Mouse (Mus musculus): ENCODE measurements around the gene Tmem222. TPM values are rescaled to one million over a fixed set of nuclear protein-coding genes. Genes with fewer than 3 reads are reported as not detected.
A peak's percentile ranks its signal among the peaks of the same experiment; 100 is the strongest.

Gene Tmem222
- polyA plus RNA-seq, 1 experiment from 2014 or later, result 68.7 TPM

DNA sequence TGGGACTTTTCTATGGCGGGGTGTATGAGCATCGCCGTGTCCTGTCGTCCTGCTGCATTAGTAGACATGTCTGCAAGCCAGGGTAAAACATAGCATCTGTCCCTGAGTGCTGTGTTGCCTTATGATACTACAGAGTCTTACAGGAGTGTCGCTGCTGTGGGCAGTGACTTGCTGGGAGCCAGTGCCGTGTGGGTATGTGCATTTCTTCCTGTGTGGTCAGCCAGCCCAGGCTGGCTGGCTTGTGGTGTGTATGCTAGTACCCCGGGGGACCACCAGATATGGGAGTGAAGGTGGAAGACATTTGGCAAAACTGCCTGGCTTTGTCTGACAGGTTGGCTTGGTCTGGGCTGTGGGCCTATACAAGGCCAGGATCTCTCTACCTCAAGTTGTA, 15.2 kb downstream of the Tmem222 start:
- Histone ChIP-seq H3K27me3 (replicated peaks) (no peaks in the 10 kb centered on the region), H3K4me3 (replicated peaks) (no peak overlapping the region), H3K9me3 (no peaks in the 10 kb centered on the region), H3K4me2 (replicated peaks) (no peak overlapping the region), H3K27ac (no peak overlapping the region), H3K9ac (no peak overlapping the region), H3K4me1 (replicated peaks) (peaks cover 5% of the 10 kb centered on the region; the same call in 1 of the 2 replicates), H3K36me3 (peaks cover 30% of the 10 kb centered on the region; the same call in 1 of the 2 replicates)
- 0 out of 2 replicates have a peak, but pooled peaks have one; percentile 3 for ATAC-seq
- 70% methylated on average over 7 of the region's 7 CpGs for WGBS

DNA sequence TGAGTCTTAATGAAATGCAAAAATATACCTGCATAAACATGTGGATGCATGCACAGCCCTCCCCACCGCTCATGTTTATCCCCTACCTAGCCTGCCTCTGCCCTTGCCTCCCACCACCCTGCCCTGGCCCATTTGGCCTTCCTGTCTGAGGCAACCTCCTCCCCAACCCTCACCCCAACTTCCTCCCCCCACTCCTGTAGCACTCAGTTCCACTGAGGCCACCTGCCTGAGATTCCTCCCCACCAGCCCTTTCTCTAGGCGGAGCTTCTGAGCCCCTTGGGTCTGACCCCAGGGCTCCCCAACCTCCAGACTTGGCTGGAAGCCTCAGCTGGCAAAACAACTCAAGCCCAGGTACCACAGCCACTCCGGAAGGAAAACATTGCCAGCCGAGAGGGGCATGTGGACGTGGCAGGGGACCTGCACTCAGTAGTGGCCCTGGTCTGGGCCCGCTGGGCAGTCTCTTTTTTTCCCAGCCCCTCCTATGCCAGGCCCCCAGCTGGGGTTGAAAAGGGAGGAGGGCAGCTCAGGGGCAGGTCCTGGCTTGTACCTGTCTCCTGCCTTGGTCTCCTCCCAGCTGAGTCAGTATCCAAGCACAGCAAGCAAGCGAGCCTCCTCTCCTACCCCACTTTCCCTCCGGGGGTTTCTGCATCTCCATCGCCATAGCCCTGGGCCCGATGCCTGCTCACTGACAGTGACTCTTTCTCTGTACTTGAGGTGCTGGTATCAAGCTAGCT, 15.8 kb downstream of the Tmem222 start:
- H3K4me2 ChIP-seq (replicated peaks), result no peak overlapping the region
- H3K9ac ChIP-seq, result no peak overlapping the region

DNA sequence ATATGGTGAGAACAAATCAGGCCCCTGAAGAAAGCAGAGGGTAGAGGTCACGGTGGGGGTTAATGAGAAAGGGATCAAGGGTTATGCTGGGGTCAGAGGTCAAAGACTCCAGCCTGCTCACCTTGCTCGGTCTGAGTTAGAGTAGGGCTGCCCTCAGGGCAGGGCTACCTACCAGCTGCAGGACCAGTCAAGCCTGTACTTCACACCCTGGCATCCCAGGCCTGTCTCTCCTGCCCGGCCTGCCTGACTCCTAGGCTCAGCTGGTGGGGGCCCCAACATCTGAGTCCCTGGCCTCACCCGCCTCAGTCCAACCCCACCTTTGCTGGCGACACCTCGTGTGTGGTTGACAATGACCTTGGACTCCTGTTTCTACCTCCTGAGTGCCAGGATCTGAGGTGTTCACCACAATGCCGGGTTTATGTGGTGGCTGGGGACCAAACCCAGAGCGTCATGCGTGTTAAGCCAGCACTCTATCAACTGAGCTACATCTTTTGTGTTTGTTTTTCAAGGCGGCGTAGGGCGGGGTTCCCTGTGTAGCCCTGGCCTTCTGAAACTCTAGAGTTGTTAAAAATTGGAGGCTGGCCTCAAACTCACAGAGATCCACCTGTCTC, 19.7 kb downstream of the Tmem222 start:
- H3K4me3 ChIP-seq (replicated peaks), result no peak overlapping the region
- WGBS, result 65% methylated on average over 12 of the region's 12 CpGs
- H3K27ac ChIP-seq, result no peak overlapping the region
- H3K9ac ChIP-seq, result no peak overlapping the region
- no peaks in the 10 kb centered on the region for H3K36me3 ChIP-seq
- peaks cover 12% of the 10 kb centered on the region for H3K27me3 ChIP-seq (replicated peaks)
- peak; percentile 73 for ATAC-seq
- no peaks in the 10 kb centered on the region for H3K9me3 ChIP-seq
- peaks cover 13% of the 10 kb centered on the region for H3K4me1 ChIP-seq (replicated peaks)
- H3K4me2 ChIP-seq (replicated peaks), result peak overlapping the region; percentile 51; the same call in 1 of the 2 replicates

More for the DNA sequence above, 15.8 kb downstream of the Tmem222 start:
- no peak overlapping the region for H3K4me3 ChIP-seq (replicated peaks)
- H3K4me1 ChIP-seq (replicated peaks), result peaks cover 9% of the 10 kb centered on the region
- ATAC-seq, result no peak
- peaks cover 25% of the 10 kb centered on the region; the same call in 1 of the 2 replicates for H3K36me3 ChIP-seq
- no peaks in the 10 kb centered on the region for H3K9me3 ChIP-seq
- 0 out of 2 replicates have a peak, but pooled peaks cover 1% of the 10 kb centered on the region for H3K27me3 ChIP-seq (replicated peaks)
- no peak overlapping the region for H3K27ac ChIP-seq
- 62% methylated on average over 10 of the region's 10 CpGs for WGBS

DNA sequence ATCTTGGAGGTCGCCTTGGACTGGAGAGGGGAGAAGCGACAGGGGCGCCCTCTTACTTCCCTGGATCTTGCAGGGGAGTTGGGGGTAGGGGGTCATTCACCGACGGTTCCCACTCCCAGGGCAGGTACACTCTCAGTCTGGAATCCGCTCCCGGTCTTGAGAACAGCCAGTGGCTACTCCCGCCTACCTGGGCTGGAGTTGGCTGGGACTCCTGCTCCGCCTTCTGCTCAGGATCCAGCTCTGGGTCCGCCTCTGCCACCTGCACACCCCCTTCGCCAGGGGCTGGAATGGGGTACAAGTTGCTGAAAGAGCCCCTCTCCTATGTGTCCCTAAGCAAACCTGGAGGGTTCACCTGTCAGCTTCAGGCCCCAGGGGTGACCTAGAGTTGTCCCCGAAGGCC, 20.4 kb downstream of the Tmem222 start:
- 26% methylated on average over 12 of the region's 12 CpGs for WGBS
- peaks cover 13% of the 10 kb centered on the region for H3K27me3 ChIP-seq (replicated peaks)
- peaks cover 13% of the 10 kb centered on the region for H3K4me1 ChIP-seq (replicated peaks)
- H3K9ac ChIP-seq, result 0 out of 2 replicates have a peak overlapping the region, but pooled peaks have one; percentile 10
- H3K27ac ChIP-seq, result no peak overlapping the region
- no peak overlapping the region; the same call in 1 of the 2 replicates for H3K4me3 ChIP-seq (replicated peaks)
- ATAC-seq, result peak; percentile 73
- H3K4me2 ChIP-seq (replicated peaks), result peak overlapping the region; percentile 51
- no peaks in the 10 kb centered on the region for H3K36me3 ChIP-seq
- no peaks in the 10 kb centered on the region for H3K9me3 ChIP-seq

DNA sequence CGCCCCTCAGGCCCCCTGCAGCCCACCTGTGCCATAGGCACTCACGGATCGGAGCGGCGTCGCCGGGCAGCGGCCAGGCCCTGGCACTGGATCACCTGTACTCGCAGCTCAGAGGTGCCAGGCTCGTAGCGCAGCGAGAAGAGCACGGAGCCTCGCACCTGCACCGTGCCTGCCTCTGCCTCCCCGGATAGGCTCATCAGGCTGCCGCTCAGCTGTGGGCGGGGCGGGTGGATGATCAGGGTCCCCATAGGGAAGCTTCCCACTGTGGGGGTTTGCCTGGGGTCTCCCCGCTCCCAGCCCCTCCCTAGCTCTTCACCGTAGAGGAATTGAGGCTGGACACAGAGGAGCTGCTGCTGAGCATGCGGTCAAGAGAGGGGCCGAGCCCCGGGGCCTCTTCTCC, 20.8 kb downstream of the Tmem222 start:
- H3K4me3 ChIP-seq (replicated peaks), result no peak overlapping the region; the same call in 1 of the 2 replicates
- peaks cover 17% of the 10 kb centered on the region for H3K27me3 ChIP-seq (replicated peaks)
- no peaks in the 10 kb centered on the region for H3K9me3 ChIP-seq
- H3K9ac ChIP-seq, result 0 out of 2 replicates have a peak overlapping the region, but pooled peaks have one; percentile 10
- ATAC-seq, result peak; percentile 62
- no peak overlapping the region for H3K27ac ChIP-seq
- 17% methylated on average over 24 of the region's 24 CpGs for WGBS
- H3K4me1 ChIP-seq (replicated peaks), result peaks cover 13% of the 10 kb centered on the region
- H3K36me3 ChIP-seq, result no peaks in the 10 kb centered on the region
- H3K4me2 ChIP-seq (replicated peaks), result peak overlapping the region; percentile 51

DNA sequence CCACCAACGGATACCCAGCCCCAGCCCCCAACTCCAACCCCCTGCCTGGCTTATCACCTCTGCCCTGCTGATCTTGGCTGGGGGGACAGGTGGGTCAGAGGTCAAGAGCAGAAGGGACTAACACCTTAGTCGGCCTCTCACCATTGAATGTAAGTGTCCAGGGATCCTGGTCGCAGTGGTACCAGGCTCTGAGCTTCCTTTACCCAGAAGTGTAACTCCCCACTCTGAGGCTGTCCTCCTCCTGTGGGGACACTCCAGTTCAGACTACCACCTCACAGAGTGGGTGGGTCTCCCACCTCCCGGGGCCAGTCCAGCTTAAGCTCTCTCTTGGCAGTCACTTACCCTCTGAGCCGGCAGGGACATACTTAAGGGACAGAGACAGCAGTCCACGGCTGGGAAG, 22.2 kb downstream of the Tmem222 start:
- Histone ChIP-seq H3K4me1 (replicated peaks) (peaks cover 22% of the 10 kb centered on the region), H3K27ac (no peak overlapping the region), H3K27me3 (replicated peaks) (peaks cover 30% of the 10 kb centered on the region), H3K9me3 (no peaks in the 10 kb centered on the region), H3K4me3 (replicated peaks) (no peak overlapping the region), H3K36me3 (no peaks in the 10 kb centered on the region), H3K9ac (no peak overlapping the region), H3K4me2 (replicated peaks) (no peak overlapping the region)
- WGBS, result 61% methylated on average over 6 of the region's 6 CpGs
- ATAC-seq, result no peak

DNA sequence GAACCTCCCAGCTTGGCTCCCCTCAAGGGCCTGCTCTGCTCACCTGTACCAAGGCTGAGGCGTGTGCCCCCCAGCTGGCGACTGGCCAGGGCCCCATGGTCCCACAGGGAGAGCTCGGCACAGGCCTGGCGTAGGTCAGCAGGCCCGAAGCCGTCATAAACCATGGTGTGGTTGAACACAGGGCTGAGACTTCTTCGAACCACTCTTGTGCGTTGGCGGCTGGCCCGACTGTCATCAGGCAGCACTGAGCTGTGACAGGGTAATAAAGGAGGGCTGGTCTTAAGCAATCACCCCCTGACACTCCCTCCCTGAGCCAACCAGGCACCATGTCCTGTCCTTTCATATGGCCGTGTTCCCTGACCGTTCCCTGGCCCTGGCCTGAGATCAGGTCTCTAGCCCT, 24.2 kb downstream of the Tmem222 start:
- Histone ChIP-seq H3K27ac (no peak overlapping the region), H3K27me3 (replicated peaks) (peaks cover 45% of the 10 kb centered on the region)
- 0 out of 2 replicates have a peak, but pooled peaks have one; percentile 18 for ATAC-seq

DNA sequence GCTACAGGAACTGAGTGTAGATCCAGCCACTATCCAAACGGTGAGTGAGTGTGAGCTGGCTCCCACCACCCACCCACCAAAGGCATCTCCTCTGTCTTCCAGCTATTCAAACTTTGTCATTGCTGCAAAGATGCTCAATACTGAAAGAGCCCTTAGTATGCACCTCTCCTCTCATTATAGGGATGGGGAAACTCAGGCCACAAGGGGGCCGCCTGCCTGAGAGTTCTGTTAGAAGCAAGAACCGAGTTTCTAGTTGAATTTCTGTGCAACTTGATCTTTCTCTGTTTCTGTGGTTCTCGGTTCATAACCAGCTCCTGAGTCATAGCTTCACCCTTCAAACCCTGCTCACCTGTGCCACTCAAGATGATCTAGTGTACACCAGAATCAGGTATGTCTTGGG, 25.5 kb downstream of the Tmem222 start:
- H3K9ac ChIP-seq, result no peak overlapping the region
- 59% methylated on average over 4 of the region's 4 CpGs for WGBS
- no peak overlapping the region for H3K27ac ChIP-seq
- ATAC-seq, result no peak
- no peaks in the 10 kb centered on the region for H3K9me3 ChIP-seq
- H3K4me1 ChIP-seq (replicated peaks), result peaks cover 17% of the 10 kb centered on the region
- peaks cover 49% of the 10 kb centered on the region for H3K27me3 ChIP-seq (replicated peaks)
- H3K36me3 ChIP-seq, result no peaks in the 10 kb centered on the region
- no peak overlapping the region for H3K4me3 ChIP-seq (replicated peaks)
- no peak overlapping the region for H3K4me2 ChIP-seq (replicated peaks)

More for the DNA sequence above, 24.2 kb downstream of the Tmem222 start:
- H3K36me3 ChIP-seq, result no peaks in the 10 kb centered on the region
- H3K4me2 ChIP-seq (replicated peaks), result no peak overlapping the region
- no peak overlapping the region for H3K4me3 ChIP-seq (replicated peaks)
- peaks cover 22% of the 10 kb centered on the region for H3K4me1 ChIP-seq (replicated peaks)
- H3K9ac ChIP-seq, result no peak overlapping the region
- no peaks in the 10 kb centered on the region for H3K9me3 ChIP-seq
- 48% methylated on average over 12 of the region's 12 CpGs for WGBS

DNA sequence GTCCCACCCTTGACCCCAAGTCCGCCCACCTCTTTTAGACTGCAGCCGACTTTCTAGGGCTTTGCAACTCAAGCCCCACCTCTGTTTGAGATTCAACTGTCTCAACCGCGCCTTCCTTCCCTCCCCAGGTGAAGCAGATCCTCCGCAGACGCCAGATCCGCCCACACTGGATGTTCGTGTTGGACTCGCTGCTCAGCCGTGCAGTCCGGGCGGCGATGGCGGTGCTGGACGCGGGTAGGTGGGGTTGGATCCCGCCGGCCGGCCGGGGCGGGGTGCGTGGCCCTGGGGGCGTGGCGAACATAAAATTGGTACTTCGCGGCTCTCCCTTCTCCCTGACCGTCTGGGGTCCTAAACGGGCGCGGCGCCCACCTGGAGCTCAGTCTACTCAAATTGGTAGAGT, 26.4 kb downstream of the Tmem222 start:
- Histone ChIP-seq H3K27ac (no peak overlapping the region), H3K27me3 (replicated peaks) (peaks cover 52% of the 10 kb centered on the region), H3K4me3 (replicated peaks) (peak overlapping the region; percentile 37), H3K9me3 (no peaks in the 10 kb centered on the region), H3K36me3 (no peaks in the 10 kb centered on the region), H3K4me1 (replicated peaks) (peaks cover 12% of the 10 kb centered on the region), H3K9ac (peak overlapping the region; percentile 32; the same call in 1 of the 2 replicates), H3K4me2 (replicated peaks) (peak overlapping the region; percentile 77)
- 4% methylated on average over 31 of the region's 31 CpGs for WGBS
- peak; percentile 38; the same call in 1 of the 2 replicates for ATAC-seq

DNA sequence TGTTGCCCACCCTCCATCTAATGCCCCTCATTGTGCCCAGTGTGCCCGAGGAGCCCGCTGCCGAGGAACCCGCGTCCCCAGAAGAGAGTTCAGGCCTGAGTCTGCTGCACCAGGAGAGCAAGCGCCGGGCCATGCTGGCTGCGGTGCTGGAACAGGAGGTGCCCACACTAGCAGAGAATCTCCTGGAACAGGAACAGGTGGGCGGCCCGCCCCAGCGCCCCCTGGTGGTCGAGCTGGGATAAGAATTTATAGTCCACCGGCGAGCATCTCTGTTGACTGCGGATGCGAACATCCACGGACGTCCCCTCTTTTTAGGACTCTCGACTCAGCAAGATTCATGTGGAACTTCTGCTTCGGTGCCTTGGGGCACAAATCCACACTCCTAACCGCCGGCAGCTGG, 27.0 kb downstream of the Tmem222 start:
- Histone ChIP-seq H3K4me1 (replicated peaks) (peaks cover 12% of the 10 kb centered on the region), H3K36me3 (no peaks in the 10 kb centered on the region), H3K4me2 (replicated peaks) (peak overlapping the region; percentile 77), H3K9ac (peak overlapping the region; percentile 32; the same call in 1 of the 2 replicates), H3K9me3 (no peaks in the 10 kb centered on the region), H3K27ac (no peak overlapping the region), H3K27me3 (replicated peaks) (peaks cover 53% of the 10 kb centered on the region), H3K4me3 (replicated peaks) (peak overlapping the region; percentile 37)
- ATAC-seq, result peak; percentile 67
- WGBS, result 4% methylated on average over 22 of the region's 22 CpGs

DNA sequence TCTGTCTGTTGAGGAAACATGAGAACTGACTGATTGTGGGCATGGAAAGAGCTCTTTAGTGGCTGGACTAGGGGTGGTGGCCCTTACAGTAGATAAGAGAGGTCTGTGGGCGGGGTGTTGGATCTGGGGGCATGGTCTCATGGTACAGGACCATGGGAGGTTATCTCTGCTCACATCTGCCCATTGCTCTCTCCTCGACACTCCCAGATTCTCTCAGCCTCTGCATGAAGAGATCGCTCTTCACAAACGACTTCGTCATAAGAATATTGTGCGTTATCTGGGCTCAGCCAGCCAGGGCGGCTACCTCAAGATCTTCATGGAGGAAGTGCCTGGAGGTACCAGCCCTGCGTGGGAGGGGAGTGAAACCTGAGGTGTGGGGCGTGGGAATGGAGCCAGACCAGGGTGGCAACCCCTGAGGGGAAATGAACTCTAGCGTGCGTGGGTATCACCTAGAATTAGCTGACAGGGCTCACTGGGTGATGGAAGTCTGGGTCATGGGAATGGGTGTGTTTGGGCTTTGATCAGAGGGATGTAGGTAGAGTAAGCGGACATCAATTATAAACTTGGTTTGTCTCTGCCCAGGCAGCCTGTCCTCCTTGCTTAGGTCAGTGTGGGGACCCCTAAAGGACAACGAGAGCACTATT, 29.7 kb downstream of the Tmem222 start:
- ATAC-seq, result no peak; the same call in 1 of the 2 replicates
- H3K27me3 ChIP-seq (replicated peaks), result peaks cover 51% of the 10 kb centered on the region
- H3K27ac ChIP-seq, result no peak overlapping the region
- no peak overlapping the region for H3K9ac ChIP-seq
- H3K4me2 ChIP-seq (replicated peaks), result no peak overlapping the region
- 59% methylated on average over 13 of the region's 13 CpGs for WGBS
- H3K4me3 ChIP-seq (replicated peaks), result no peak overlapping the region
- H3K9me3 ChIP-seq, result no peaks in the 10 kb centered on the region
- peaks cover 11% of the 10 kb centered on the region for H3K4me1 ChIP-seq (replicated peaks)
- no peaks in the 10 kb centered on the region for H3K36me3 ChIP-seq

DNA sequence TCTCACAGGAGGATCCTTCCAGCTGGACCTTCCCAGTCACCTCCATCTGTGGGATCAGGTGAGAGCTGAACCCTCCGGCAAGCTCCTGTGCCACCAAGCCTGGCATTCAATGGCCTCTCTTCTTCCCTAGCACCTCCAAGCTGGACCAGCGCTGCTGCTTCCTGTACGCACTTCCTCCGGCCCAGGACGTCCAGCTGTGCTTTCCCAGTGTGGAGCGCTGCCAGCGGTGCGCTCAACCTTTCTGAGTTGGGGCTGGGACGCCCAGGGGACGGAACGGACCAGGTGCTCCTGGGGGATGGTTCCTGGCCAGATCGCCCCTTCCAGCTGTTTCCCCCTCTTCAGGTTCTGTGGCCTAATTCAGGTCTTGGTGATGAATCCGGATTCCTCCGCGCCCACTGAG, 30.5 kb downstream of the Tmem222 start:
- no peak for ATAC-seq
- Histone ChIP-seq H3K9me3 (no peaks in the 10 kb centered on the region), H3K27me3 (replicated peaks) (peaks cover 54% of the 10 kb centered on the region), H3K36me3 (no peaks in the 10 kb centered on the region), H3K4me2 (replicated peaks) (no peak overlapping the region), H3K4me1 (replicated peaks) (peaks cover 16% of the 10 kb centered on the region), H3K9ac (no peak overlapping the region), H3K4me3 (replicated peaks) (no peak overlapping the region), H3K27ac (no peak overlapping the region)
- WGBS, result 27% methylated on average over 15 of the region's 15 CpGs

All from intestine, embryonic 15.5 days (tissue).